Mouse (Mus musculus) layer of hippocampus, postnatal 36 days (tissue): ENCODE data around the gene C3ar1. TPM values are rescaled to one million over a fixed set of nuclear protein-coding genes. Genes with fewer than 3 reads are reported as not detected.

ENCODE experiments used
- DNase-seq, 2 experiments: peaks; one replicate each; pipeline ENCODE4 v3.0.0; 2022
- total RNA-seq, 2 experiments: library from RNA; stranded (reverse); gene quantifications; 2 replicates each; pipeline ENCODE4 v1.2.3; 2021

The C3ar1 gene
- total RNA-seq, 2 experiments from 2014 or later, result 0.47 to 0.63 TPM

DNA sequence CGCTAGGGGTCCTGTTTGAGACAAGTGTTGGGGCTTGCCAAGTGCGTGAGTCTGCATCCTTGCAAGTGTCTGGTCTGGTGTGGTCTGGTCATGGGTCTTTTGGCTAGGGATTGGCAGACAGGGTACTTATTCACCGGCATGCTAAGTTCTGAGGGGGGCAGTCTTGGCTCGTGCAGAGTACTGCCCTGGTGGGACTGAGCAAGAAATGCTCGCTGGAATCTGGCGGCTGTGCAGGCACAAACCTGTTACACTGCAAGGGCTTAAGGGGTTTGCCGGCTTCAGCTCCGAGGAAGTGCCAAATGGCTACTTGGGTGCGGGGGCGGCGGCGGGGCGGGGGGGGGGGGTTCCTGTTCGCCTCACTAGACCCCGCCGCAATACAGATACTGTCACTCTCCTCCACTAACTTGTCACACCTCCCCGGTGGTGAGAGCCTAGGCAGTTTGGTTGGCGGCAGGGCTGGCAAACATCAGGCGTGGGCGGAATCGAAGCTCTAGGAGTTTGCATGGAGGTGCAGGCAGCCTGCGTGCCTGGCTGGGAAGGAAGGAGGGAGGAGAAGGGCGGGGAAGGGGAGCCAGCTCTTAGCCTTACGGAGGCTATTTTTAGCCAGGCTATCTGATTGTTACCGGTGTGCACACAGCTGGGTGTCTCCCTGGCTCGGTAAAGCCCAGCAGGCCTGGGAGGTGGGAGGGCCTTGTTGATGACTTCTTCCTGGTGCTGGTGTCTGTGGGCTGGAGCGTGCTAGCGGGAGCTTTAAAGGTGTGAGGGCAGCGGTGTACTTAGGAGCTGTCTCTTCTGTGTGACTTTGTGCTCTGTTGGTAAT, 29.8 kb downstream of the C3ar1 start:
- peak; percentile 70 to 75 for DNase-seq

DNA sequence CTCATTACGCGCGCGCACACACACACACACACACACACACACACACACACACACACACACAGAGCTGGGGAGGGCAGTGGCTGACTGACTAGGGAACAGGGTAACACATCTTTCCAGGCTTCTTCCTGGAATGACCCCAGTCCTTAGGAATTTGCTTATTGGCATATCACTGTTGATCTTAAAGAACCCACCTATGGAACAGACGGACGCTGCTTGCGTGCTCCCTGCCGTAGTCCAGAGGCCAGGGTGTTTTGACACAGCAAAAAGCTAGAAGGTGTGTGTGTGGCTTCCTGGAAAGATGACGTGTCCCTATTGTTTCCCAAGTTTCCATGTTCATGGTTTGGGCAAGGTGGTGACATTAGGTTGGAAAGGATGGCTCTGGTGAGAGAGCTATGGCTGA, 30.8 kb downstream of the C3ar1 start:
- no peak for DNase-seq

DNA sequence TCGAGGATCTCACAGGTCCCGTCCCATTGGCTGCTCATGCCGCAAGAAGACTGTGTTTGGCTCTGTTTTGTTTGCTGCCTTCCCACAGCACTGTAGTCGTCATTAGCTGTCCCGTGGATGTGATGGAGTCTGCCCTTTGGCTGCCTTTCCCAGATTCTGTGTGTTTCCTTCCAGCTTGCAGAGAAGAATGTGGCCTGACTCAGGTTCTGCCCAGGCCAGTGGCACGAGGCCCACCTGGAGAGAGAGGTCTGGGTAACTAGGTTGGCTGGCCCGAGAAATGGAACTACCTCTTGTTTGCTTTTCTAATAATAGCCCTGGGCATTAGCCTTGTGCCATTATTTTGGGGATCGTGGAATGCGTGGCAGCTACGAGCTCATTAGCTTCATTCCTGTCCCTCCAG, 31.9 kb downstream of the C3ar1 start:
- DNase-seq, result no peak

DNA sequence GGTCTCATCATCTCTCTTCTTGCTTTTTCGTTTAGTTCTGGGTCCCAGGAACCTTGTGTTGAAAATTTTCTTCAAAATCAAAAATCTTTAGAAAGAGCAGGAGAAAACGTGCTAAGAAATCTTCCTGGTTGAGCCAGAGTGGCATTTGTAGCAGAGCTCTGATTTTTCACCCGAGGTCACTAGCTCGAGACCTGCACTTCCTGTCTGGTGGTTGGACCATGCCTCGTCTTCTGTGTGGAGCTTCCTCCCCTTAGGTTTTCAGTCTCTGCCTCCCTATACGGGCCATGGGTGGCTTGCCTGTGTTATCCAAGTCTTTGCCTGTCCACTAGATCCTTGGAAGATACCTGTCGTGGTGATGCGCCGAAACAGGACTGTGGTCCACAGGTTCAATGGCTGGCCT, 34.1 kb downstream of the C3ar1 start:
- DNase-seq, result no peak

DNA sequence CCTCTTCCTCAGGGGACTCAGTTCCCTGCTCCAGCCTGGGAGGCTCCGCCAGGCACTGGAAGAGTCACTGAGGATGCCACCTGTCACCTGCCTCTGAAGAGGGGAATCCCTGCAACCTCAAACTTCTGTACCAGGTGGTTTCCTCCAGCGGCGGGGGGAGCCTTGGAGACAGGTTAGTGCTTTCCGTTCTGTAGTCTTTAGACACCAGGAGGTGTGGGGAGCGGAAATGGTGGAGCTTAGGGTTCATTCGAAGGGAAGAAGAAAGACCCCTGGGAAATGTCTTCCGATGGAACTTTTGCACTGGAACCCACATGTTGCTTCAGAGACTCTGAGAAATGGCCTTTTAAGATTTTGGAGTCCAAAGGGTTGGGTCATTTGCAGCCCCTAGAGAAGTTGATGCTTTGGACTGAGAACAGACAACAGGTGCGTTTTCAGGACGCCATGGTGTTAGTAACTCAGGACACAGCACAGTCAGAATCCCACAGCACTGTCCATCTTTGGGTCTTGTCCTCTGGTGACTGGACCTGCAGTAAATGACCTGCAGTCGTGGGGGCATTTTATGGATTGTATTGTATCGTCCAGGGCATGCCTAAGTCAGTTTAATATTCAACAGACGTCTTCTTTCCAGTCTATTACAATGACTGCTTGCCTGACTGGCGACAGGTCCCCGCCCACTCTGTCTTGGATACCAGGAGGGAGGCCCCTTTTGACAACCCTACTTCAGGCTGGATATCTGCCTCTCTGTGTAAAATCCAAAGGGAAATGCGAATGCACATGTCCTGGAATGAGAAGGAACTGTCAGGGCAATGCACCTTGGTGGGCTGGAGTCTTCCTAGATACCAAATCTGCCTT, 34.9 kb downstream of the C3ar1 start:
- DNase-seq, result no peak

DNA sequence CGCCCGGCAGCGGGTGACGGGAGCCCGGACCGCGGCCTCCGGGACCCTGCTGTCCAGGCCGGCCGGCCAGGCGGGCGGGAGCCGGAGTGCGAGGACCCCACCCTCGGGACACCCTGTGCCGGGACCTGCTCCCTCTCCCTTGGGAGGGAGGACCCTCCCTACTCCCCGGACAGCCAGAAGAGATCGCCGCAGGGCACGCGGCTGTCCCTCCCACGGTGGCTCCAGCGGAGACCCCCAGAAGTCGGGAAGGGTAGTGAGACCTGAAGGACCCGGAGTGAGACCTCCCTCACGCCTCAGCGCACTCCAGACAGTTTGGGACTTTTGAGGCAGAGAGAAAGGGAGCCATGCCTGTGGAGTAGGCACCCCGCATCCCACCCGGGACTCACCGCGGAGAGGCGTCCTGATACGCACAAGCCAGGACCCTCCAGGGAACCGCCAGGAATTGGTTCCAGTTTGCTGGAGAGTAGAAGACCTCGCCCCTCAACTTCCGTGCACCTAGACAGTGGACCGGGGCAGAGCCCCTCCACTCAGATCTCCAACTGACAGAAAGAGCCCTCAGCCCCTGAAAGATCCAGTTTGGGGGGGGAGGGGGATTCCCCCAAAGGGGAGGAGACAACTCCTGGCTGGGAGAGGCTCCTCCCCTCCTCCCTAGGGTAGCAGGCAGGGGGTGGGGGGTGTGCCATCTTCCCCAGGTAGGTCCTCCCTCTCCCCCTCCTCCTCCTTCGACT, 35.7 kb downstream of the C3ar1 start:
- peak; percentile 32 to 44 for DNase-seq

DNA sequence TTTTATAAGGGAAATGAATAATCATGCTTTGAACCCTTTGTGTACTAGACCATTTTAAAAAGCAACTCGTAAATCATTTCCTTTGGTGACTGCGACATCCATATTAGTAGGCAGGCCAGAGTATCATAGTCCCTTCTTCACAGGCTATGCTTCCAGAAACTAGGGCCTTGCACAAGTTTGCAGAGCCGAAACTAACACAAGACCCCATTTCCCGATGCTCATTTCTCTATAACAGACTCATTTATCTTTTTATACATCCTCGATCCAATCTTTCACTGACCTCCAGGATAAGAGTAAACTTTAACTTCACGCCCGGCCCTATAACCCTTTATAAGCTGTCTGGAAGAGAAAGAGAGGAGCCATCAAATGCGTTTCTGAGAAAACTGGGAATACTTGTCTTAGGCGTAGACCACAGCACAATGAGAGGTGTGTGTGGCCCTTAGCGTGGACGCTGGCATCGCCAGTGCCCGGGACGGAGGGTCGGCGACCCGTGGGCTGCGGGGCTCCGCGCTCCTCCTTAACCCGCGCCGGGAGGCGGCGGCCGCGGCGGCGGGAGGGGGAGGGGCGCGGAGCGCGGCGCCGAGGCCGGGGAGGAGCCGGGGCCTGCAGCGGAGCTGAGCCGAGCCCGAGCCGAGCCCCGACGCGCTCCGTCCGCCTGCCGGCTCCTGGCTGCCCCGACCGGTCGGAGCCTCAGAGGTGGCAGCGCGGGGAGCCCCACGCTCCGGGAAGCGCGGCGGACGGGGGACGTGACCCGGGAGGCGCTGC, 36.5 kb downstream of the C3ar1 start, which contains the start of gene Foxj2:
TSS of gene Foxj2 (plus strand) at position 609 of the 765 bp plus-strand sequence.
- peak; percentile 68 to 70 for DNase-seq

DNA sequence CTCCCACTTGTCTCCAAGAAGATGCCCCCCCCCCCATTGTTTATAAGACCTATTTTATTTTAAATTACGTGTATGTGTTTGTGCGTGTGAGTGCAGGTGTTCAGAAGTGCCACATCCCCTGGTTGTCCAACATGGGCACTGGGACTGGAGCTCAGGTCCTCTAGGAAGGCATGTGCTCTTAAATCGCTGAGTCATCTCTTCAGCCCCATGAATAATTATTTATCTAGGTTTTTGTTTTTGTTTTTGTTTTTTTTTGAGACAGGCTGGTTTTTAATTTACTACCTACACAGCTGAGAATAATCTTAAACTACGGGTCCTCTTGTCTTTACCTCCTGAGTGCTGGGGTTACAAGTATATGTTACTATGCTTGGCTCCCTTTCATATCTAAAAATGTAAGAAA, 42.3 kb downstream of the C3ar1 start:
- no peak for DNase-seq

DNA sequence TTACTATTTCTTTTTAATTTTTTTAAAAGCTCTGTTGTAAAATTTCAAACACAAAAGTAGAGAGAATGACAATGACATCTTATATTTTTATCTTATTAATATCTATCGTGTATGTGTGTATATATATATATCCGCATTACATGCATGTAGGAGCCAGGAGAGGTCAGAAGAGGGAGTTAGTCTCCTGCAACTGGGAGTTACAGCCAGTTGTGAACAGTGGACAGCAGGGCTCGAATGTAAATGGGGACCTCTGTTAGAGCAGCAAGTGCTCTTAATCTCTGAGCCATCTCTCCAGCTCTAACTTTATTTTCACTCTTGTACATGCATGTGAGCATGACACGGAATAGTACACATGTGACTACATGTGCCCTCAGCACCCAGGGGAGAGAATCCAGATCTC, 43.2 kb downstream of the C3ar1 start:
- DNase-seq, result no peak

DNA sequence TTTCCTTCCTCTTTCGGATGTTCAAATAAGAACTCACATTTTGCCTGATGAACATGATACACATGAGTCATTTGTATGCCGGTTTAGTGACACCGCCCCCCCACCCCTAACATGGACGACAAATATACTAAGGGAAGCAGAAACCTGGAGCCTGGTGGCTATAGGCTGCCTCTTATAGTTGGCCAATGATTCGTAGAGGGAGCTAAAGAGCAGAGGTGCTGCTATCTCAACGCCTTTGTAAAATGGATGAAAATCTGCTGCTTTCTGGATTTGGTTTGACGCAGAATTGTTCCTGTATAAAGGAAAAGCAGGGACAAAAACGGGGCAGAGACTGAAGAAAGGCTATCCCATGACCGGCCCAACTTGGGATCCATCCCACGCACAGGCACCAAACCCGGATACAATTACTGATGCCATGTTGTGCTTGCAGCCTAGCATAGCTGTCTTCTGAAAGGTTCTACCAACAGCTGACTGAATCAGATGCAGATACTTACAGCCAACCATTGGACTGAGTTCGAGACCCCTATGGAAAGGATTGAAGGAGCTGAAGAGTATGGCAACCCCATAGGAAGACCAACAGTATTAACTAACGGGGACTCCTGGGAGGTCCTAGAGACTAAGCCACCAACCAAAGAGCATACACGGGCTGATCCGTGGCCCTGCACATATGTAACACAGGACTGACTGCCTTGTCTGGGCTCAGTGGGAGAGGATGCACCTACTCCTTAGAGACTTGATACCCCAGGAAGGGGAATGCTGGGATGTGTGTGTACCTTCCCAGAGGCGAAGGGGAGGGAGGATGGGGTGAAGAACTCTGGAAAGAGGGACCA, 44.0 kb downstream of the C3ar1 start:
- no peak for DNase-seq

DNA sequence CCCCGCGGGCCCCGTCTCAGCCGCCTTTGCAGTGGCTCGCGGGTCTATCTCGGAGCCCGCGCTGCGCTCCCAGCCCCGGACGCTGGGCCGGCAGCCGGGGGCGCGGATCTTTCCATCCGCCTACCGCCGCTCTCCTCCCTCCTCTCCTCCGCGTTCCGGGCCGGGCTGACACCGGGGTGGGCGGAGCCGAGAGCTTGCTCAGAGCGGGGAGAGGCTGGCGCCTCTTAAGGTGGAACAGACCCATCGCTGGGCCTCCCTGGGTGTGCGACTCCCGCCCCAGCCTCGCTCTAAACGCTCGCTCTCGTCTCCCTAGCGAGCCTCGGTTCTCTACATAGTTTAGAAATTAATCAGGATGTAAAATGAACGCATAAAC, 44.7 kb downstream of the C3ar1 start:
- peak; percentile 92 to 93 for DNase-seq

DNA sequence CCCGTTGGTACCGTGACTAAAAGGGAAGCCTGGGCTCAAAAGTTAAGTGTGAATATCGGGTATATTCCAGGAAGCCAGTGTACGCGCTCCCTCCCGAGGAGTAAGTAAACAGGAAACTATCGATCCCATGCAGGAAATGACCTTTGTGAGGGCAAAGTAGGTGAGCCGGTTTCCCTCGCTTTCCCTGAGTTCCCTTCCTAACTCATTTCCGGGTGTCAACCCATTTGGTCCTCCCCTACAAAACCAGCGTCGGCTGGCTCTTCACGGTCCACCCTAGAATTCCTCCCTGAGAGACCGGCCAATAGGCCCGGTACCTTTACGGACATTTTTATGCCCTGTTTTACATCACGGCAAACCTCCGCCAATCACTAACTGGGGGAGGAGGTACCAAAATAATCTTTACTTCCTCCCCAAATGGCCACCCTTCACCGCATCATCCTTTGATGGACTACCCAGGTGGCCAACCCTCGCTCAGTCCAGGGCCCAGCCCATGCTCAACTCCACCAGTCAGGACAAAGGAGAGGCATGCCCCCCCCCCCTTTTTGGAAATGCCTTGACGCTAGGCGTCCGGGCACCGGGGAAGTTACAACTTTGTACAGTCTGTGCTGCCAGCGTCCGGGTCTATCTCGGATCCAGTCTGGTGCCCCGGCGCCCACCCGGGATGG, 45.2 kb downstream of the C3ar1 start:
- DNase-seq, result peak; percentile 96 to 98

DNA sequence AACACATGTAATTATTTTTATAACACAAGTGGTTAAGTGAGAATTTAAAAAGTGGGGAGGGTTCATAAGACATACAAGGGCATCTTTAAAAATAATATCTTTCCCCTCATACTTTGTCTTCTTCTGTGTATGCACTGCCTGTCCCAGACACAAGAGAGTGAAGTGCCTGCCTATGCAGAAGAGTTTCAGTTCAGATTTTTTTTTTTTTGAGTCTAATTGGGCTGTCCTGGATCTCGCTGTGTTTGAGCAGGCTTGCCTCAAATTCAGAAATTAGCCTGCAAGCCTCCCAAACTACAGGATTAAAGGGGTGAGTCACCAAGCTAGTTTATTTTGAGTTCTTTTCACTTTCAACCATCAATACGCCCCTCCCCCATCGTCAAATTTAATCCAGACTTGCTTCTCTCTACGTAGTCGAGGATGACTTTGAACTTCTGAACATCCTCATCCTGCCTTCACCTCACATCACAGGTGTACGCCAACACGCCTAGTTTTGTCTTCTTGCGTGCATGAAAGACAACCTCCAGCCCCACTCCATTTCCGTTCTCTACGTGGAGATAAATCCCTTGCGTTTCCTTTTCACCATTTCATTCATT, 45.8 kb downstream of the C3ar1 start:
- DNase-seq, result no peak

DNA sequence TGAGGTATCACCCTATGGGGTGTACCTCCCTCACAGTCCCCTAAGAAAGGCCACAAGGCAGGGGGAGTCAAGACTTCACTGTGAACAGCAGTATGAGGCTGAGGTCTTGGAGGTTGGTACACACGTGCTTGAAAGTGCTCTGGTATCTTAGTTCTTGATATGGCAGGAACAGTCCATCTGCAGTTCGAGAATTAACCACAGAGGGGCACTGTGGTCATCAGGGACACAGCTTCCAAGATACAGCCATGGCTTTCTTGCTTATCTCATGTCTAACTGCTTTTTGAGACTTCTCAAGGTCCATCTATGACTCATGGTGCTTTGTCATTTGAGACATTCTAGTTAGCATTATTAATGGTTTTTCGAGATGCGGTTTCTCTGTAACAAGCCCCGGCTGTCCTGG, 51.5 kb downstream of the C3ar1 start:
- DNase-seq, result peak; percentile 44 to 68

DNA sequence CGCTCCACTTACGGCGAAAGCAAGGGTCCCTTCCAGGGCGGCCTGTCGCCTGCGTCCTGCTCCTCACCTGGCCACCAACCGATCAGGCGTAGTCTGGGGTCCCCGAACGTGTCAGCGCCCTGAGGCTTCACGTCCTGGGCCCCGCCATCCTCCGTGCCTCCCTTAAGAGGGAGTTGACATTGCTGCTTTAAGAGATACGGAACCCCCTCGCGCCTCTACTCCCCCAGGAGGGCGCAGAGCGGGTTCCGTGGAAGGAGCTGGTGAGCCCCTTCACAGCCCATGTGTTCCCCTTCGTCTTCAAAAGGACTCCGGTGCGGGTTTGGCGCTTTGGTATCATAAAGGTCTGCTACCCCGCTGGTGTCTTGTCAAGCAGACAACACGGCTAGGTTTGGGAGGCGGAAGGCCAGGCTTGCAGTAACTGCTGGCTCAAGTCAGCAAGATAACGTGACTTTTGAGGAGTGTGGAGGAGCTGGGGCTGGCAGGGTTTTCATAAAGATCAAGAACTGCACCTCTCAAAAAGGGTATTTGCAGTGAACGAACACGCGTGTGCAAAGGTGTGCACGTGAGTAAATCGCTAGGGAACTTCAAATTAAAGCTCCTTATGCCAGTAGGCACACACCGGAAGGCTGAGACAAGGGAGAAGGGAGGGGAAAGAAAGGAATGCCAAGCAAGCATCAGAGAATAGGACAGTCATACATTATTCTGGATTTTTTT, 54.0 kb downstream of the C3ar1 start:
- DNase-seq, result peak in 1 of 2 experiments; percentile 50

DNA sequence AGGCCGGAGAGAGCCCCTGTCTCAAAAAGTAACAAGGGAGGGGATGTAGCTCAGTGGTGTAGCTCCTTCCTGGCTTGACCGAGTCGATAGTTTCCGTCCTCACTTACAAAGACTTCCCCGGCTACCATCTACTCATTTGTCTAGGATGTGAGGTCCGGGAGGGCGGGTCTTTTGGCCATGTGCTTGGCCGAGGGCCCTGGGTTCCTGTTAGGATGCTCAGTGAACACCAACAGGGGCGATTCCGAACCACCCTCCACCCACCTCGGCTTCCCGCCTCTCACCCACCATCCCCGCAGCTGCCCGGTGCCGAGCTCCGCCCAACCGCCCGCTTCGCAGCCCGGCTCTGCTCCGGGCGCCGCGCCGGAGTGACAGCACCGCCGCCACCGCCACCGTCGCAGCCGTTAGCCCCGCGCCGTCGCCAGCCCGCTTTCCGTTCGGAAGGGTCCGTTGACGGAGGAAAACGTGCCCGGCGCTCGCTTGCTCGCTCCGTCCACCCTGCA, 54.6 kb downstream of the C3ar1 start, which contains the start of gene Slc2a3:
TSS of gene Slc2a3 (minus strand) at position 340 of the 500 bp plus-strand sequence.
- peak; percentile 65 to 71 for DNase-seq

DNA sequence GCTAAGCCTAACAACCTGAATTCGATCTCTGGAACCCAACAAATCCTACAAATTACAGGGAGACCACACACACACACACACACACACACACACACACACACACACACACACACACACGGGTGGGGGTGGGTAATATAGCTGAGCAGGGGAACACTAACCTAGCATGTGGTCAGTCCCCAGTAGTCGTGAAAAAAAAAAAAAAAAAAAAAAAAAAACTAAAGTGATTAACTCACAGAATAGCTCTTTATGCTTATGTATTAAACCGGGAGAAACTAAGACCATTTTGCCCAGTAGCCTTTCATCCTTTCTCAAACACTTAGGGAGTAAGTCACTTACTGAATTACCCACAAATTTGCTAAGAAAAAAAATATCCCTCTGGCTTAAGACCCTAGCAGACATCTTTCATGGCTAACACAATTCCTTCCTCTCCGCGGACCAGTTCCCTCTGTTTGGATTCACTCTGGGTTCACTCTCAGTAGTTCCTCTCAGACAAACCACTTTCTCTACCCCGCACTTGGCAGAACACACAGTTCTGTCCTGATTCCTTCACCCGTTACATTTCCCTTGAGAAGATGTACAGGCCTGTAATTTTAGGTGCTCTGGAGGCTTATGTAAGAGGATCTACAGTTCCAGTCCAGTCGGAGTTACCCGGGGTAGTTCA, 55.2 kb downstream of the C3ar1 start:
- peak in 1 of 2 experiments; percentile 66 for DNase-seq
